Mouse (Mus musculus) left cerebral cortex, adult 8-10 months (tissue): ENCODE measurements around the gene Esrrg. TPM values are rescaled to one million over a fixed set of nuclear protein-coding genes. Genes with fewer than 3 reads are reported as not detected.

Source experiments
- DNase-seq, 2 experiments: peaks; one replicate each; pipeline ENCODE4 v3.0.0; 2022; ENCODE audit warnings: low spot score in 2 of 2
- total RNA-seq, 4 experiments: library from RNA; stranded (reverse); gene quantifications; 2 replicates each; pipeline ENCODE4 v1.2.4; 2022

Gene Esrrg
- total RNA-seq, 4 experiments from 2014 or later = 24.8 to 36.8 (median 31.5) TPM

DNA sequence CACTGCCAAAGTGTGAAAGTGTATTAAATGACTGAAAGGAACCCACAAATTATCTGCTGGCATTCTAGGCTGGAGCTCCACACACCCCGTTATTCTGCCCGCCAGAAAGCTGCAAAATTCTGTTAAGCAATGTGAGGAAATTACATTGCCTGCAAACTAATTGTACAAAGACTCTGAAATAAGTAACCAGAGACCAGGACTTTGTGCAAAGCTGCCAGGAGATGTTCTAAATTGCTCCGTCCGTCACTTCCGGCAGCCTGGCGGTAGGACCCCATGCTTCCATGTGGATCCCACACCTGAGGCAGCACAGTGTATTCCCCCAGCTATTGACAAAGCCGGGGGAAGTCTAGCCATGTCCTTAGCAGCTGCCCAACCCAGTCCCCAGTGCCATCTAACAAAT lies 451.9 kb downstream of the Esrrg start:
- no peak for DNase-seq

DNA sequence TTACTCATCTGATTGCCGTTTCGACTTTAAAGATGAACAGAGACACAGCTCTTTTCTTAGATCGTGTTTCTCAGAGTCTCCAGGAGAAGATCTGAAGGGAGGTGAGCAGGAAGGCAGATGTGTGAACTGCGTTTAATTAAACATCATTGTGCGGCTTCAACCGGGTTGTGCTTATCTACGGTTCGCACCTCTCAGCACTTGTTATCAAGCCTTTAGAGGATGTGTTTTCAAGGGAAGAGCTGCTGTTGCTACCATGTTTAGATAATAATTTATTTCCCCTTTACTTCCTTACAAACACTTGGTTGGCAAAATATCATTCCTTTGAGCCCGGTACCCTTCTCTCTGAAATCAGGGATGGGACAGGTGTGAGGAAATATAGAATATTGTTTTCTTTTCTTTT lies 460.2 kb downstream of the Esrrg start:
- no peak for DNase-seq

DNA sequence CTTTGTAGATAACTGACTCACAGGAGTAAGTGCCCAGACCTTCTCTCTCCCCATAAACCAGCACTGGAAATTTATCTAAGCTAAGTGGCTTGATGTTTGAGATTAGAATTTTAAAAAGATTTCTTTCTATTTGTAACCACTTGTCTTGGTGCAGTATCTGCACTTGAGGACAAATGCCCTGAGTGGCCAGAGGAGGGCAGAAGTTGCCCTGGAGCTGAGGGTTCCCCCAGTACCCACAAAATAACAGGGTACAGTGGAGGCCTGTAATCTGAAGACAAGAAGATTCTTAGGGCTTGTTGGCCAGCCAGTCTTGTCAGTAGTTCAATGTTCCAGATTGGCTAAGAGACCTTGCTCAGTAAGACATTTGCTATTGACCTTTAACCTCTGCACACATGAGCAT lies 461.3 kb downstream of the Esrrg start:
- no peak for DNase-seq

DNA sequence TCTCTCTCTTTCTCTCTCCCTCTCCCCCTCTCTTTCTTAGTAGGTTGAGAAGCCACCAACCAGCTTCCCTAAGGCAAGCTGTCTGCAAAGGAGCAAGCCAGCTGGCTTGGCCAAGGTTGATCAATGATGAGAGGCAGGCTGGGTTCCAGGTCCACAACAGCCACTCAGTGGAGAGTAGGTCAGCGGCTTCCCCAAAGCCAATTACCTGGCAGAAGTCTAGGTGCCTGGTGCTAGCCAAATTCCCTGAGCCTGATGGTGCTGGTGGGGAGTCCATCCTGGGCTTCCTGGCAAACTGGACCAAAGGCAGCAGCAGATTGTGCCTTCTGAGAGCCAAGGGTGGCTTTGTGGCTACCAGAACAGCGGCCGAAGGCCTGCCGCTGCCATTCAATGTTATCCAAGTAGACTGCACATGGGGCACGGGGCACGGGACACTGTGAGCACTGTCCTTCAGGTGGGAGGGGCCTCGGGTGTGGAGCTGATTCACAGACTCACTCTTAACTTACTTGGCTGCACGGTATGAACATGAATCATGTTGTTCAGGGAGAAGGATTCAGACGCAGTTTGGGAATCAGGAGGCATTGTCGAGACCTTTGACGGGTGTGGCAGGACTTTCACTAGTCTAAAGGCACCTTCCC lies 469.1 kb downstream of the Esrrg start:
- DNase-seq = no peak

DNA sequence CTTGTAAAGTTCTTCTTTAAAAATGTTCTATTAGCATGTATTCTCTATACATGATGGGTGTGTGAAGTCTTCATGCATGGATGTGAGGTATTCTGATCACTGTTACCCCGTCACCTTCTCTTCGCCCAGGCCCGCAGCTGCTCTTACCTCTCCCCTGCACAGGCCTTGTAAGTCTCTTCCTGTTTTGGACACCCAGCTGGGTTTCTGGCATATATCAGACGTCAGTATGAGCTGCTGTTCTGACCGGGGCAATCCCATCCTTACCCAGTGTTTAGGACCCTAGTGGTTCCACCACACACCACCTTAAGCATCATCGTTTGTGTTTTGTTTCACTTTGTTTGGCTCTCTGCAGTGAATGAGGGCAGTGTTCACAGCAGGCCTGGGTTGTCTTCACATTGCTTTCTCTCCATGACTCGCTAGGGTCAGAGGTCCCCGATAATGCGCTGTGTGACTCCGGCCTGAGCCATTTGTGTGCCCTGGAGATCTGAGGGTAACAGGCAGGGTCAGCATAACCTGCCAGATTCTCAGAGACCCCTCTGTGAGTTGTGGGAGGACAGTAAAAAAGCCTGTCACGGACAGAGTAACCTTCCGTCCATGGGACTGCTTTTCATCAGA lies 471.8 kb downstream of the Esrrg start:
- no peak for DNase-seq

DNA sequence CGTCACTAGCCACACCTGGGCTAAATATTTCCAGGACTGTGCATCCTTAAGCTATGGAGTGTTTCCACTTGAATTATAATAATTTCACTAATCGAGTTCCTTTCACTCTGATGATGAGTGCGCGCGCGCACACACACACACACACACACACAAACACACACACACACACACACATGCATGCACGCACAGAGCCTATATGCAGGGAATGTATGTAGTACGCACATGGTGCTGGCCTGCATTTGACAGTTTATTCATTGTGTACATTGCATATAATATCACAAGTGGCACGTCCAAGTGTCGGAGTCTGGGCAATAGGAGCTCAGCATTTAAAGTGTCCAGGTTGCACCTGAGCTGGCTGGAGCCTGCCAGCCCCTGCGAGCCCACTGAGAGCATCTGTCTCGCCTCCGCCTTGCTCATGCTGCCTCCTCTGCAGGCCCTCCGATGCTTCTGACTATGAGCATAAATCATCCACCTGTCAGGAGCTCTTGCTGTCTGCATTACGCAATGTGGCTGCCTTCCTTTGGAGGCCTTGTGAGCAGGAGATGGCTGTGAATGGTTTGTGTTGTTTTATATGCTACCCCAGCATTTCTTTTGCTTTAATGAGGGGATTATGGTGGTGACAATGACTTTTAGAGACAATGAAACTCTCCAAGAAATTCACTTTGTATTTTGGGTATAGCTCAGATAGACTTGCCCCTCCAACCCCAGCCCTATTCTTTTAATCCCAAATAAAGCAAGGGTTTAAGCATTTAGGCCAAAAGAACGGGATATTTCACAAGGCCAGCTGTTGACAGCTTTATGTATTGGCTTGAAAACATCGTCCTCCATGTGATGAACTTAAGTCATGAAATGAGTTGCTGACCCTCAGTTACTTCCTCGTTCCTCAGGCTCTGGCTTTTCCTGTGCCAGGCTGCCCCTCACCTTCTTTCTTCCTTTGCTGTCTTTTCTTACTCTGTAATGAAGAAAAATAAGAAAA lies 474.4 kb downstream of the Esrrg start:
- no peak for DNase-seq

DNA sequence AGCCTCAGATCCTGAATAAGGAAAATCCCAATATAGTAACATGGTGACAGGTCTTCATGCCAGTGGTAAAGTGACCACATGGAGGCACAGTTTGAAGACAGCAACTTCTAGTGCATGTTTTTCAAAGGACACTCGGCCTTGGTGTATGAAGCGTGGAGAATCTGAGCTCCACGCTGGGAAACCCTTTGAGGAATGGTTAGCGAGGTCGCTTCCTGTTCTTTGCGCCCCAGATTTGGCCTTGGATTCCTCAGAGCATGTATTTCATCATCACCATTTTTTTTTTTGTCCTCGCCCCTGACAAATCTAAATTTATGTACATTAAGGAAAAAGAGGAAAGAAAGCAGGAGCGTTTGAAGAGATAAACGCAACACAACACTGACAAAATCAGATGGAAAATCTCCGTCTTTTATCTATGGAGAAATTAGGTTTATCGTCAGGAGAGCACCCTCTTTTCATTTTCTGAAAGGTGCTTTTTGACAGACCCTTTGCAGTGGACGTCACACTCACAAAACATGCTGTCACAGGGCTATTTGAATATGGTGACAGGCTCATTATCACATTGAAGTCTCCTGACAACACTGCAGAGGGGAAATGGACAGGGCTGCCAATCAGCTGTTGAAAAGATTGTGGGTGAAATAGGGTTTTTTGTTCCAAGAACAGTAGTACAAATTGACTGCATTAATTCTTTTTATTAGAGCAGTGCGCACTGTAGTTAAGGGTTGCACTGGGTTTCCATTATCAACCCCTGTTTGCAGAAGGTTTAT lies 476.7 kb downstream of the Esrrg start:
- DNase-seq = no peak

DNA sequence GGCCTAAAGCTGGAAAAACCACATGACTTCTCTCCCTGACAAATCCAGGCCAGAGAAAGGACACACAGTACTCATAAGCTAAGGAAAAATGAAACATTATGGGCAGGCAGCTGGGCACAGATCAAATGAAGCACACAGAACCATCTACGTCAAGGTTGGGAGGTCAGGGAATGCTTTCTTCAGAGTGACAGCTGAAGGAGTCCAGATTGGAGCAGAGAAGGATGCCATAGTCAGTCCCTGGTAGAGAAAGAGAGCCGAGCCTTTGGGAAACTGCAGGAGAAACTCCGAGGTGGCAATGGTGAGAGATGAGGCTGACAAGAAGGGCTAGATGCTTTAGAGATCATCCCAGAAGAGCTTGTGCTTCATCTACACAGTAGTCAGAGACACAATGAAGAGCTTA lies 485.1 kb downstream of the Esrrg start:
- DNase-seq = no peak

DNA sequence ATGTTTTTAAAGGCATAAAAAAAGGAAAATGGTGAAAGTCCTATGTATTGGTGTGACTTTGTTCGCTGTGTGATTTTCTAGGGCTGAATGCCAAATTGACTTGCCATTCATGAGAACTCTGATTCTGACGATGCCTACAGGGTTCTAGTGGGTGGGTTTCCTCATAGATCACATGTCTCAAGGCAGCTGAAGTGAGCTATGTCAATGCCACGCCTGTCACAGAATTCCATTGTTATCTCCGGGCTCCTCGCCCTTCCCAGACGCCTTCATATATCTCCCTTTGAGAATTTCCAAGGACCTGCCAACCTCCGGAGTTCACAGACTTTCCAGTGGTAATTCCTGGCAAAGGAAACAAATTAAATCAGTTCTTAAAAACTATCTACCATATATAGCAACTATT lies 493.2 kb downstream of the Esrrg start:
- DNase-seq = no peak

DNA sequence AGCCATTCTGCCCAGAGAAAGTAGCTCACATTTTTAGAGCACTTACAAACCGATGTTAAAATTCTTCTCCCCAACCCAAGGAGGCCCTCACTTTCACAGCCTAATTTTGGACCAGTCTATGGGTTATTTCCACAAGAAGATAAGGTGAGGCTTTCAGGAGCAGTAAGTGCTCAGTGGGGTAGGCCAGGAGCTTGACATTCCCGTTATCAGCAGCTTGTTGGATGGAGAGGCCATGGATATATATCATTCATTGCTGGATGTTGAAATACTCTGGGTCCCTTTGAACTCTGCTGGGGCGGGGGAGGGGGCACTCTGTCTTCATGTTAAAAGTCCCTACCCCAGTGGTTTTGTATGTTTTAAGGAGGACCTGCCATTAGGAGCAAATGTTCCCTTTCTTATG lies 494.6 kb downstream of the Esrrg start:
- DNase-seq = no peak

DNA sequence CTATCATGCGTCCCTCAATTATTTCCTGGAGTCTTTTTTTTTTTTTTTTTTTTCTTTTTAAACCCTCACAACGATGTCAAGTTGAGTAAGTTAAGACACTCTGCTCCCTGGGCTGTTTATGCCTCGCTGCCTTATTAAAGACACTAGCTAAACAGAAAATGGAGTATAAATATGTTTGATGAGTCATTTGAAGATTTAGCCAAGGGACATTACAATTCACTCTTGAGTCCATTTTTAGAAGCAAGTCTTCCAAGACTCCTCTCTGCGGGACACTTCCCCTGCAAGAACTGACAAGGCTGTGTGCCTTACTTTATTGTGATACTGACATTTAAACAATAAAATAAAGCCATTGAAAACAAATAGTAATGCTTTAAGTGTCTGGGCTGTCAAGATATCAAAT lies 496.9 kb downstream of the Esrrg start:
- no peak for DNase-seq

DNA sequence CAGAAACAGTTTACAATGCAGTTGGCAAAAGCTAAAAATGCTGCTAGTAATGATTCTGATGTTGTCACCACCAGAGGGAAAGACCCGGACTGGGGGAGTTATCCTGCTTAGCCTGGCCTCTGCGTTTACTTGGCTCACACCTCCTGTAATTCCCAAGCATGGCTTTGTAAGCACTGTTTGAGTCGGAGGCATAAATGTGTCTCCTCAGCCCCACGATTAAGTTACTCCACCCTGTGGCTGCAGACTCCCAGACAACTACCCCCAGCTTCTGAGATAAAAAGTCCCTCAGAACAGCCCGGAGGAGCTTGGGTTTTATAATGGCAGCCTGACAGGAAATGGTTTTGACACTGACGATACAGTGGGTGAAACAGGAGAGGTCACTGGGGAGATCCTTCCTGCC lies 499.4 kb downstream of the Esrrg start:
- no peak for DNase-seq

DNA sequence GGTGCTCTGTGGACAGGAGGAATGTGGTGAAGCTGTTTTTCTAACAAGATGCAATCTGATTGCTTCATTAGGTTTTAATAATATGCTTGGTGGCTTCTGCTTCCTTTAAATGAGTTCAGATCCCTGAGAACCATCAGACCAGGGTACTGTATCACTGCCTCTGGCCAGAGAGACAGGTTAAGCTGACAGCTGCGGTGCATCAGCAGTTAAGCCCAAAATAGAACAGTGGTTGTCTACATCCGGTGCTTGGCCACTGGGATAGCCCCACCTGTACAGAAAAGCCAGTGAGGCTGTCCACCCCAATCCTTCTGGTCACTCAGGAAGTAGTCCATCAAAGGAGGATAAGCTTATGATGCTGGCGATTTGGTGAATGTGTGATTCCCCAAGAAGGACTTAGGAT lies 503.0 kb downstream of the Esrrg start:
- no peak for DNase-seq

DNA sequence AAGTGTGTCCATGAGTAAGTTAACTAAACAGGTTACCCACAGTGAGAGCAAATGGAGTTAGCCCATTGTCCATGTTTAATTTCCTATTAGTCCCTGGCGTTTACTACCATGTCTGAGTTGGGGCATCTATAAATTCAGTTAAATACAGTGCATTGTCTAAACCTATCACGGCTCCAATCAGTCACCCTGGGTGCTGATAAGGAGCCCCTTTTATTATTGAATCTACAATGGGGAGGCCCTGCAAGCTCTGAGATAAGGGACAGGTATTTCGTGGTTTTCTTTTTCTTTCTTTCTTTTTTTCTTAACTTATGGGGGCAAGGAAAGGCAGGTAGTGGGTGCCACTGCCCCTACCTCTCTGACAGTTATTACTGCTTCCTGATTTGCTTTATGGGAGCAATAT lies 504.6 kb downstream of the Esrrg start:
- no peak for DNase-seq

DNA sequence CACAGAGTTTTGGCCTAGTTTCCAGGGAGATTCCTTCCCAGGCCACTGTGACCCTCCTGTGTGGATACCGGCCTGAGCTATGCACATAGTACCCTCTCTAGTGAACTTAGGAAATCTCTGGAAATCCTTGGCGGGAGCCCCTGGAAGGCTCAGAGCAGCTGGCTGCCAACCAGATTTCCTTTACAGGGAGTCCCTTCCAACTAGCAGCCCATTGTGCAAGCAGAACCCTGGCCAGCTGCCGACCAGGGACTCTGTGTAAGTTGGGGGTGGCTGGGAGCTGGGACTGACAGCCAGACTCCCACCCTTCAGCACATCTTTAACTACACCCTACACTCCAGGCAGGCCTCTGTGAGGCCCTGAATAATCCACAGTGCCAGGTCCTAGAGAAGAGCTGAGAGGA lies 509.5 kb downstream of the Esrrg start:
- DNase-seq = peak in 1 of 2 experiments; percentile 29

DNA sequence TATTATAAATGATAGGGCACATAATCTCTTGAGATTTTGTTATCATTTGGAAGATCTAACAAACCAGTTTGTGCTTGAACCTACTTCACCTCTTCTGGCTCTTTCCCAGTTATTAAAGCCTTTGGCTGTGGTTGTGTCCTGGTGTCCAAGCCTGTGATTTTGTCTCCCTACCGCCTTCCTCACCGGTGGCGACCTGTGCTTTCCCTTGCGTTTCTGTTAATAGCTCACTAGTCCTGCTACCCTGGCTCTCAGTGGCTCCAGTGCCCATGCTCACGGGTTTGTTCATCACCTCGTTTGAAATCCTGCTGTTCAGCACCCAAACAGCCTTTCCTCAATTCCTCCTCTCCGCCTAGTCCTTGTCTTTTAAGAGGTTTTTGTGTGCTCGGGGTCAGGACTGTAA lies 511.2 kb downstream of the Esrrg start:
- no peak for DNase-seq

DNA sequence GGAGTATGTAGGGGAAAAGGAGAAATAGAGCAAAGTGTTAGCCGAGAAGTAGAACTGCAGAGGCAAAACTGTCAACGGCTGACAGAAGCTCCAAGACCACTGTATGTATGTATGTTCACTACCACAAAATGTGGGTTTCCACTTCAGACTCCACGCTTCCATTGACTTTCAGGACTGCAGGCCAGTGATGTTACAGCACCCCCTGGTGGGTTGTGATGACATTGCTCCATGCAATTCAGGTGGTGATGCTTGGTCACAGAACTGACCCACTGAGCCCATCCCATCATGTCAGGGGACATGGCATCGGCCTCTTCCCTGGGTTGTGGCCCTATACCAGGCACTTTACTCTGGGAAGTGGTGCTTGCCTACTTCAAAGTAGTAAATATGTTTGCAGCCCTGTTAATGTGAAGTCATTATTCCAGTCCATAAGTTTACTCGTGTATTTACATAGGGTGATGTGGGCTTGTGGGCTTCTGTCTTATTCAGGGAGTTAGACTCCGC lies 517.0 kb downstream of the Esrrg start:
- no peak for DNase-seq

DNA sequence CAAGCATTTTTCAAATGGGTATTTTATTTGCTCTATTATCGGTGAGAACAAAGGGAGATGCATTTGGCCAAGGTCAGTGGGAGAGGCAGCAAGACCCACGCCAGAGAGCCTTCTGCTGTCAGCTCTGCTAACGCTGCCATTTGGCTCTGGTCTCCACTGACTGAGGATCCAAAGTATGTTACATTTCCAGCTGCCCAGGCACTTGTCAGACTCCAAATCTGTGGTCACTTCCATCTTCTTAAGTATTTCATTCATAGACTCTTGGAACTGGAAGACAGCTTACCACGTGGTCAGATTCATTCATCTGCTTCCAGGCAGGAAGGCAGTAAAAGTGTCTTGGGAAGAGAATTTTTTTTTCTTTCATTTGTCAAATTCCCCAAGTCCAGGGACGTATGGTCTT lies 527.5 kb downstream of the Esrrg start:
- DNase-seq = no peak

DNA sequence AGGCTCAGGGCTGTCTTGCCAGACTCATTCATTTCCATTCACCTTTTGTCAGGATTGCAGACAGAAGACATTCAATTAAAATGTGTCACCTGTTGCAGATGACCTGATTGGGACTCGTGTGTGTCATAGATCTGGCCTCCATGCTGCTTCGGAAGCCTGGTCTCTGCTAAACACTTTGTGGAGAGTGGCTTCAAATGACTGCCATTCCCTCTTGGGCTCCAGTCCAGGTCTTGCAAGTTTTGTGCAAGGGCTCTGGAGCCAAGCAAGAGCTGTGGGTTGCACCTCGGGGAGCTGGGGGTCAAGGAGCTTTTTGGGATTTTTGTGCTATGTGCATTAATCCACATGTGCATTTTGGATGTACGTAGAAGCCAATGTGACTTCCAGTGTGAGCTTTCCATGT lies 530.9 kb downstream of the Esrrg start:
- DNase-seq = no peak

DNA sequence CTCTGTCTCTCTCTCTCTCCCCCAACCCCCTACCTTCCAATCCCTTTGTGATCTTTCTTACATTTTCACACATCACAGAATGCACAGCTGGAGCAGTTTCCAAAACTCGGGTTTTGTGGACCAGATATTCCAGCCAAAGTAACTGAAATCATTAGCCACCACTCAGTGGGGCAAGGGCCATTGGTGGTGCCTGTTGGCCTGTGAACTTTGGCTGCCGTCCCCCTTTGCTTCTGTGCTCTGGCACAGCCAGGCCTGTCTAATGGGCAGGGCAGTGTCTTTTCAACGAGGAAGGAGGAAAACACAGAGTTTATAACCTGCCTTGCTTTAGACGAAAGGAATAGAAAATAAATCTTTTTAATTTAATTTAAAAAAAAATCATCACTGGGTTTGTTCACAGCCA lies 531.6 kb downstream of the Esrrg start:
- no peak for DNase-seq

DNA sequence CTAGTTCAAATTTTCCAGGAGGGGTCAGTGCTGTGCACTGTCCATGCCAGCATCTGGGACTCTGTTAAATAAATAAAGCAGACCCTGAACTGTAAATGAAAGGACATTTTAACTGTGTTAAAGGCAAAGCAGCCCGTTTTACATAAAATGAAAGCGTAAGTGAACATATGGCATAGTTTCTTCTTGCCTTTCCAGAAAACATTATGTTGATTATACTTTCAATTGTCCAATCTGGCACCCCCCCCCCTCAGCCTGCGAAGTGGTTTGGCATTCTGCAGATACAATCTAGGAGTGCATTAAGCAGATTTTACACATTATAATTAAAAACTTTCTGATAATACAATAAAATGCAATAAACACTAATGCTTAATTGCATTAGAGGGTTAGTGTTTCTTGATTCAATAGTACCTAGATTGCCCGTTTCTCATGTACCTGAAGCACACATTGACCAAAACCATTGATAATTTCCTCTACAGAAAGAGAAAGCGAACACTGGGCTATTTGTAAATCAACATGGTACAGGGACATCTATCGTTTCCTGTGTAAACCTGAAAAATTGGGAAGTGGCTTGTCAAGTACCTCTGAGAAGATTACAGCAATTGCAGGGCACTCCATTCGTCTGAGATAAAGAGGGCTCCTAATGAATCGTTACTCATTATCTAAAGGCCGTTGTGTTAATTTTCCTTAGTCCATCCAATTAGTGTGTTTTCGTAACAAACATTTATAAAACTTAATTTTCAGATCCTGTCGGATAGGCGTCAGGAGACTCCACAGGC lies 539.0 kb downstream of the Esrrg start:
- no peak for DNase-seq
